Mouse (Mus musculus) small intestine, adult 2 months (tissue): ENCODE data around the gene Atp8a2. TPM values are rescaled to one million over a fixed set of nuclear protein-coding genes. Genes with fewer than 3 reads are reported as not detected.

ENCODE experiments used
- H3K27ac ChIP-seq: fragments of 200-500 bp; 2 replicates; pipeline ENCODE4 v1.5.1; 2012; ENCODE audit warnings: low read depth, low read length, control low read depth, inconsistent platforms; ENCODE audit not compliant: insufficient read depth
- H3K27me3 ChIP-seq: fragments of 200-500 bp; 2 replicates; pipeline ENCODE4 v1.6.1; 2012; ENCODE audit warnings: mild to moderate bottlenecking, moderate library complexity, low read length, inconsistent platforms; ENCODE audit not compliant: control insufficient read depth, insufficient read depth
- H3K36me3 ChIP-seq: fragments of 200-500 bp; 2 replicates; pipeline ENCODE4 v1.6.1; 2012; ENCODE audit warnings: mild to moderate bottlenecking, low read length, control low read depth, inconsistent platforms; ENCODE audit not compliant: control insufficient read depth, insufficient read depth
- H3K4me1 ChIP-seq: fragments of 200-500 bp; 2 replicates; pipeline ENCODE4 v1.6.1; 2012; ENCODE audit warnings: low read length, inconsistent platforms, mixed read lengths; ENCODE audit not compliant: control insufficient read depth, insufficient read depth, insufficient read length
- H3K4me3 ChIP-seq: fragments of 200-500 bp; 2 replicates; pipeline ENCODE4 v1.5.1; 2012; ENCODE audit warnings: low read depth, mild to moderate bottlenecking, control low read depth, inconsistent platforms, low read length, moderate library complexity
- CTCF ChIP-seq: fragments of 200-500 bp; IDR thresholded peaks from 2 replicates; pipeline ENCODE4 v1.5.1; 2012; ENCODE audit warnings: low read depth, mild to moderate bottlenecking, control low read depth, inconsistent platforms, low read length, moderate library complexity, mixed read lengths; ENCODE audit not compliant: insufficient replicate concordance, insufficient read length; ENCODE audit errors: extremely low read depth
- POLR2A ChIP-seq: fragments of 200-500 bp; IDR thresholded peaks from 2 replicates; pipeline ENCODE4 v1.6.1; 2012; ENCODE audit warnings: low read depth, mild to moderate bottlenecking, control low read depth, inconsistent platforms, low read length, moderate library complexity
- WGBS: fragments of 180-500 bp; shearing (Covaris S2); methylation state at CpG from one replicate; pipeline ENCODE4 v1.1.7; 2018; 5-methylcytosine and 5-hydroxymethylcytosine counted together
- polyA plus RNA-seq: library from polyadenylated mRNA; depleted of rRNA; stranded (reverse); fragments of >200 nt; gene quantifications from 2 replicates; pipeline ENCODE4 v1.2.3, GENCODE M21; 2012

Atp8a2 gene
- polyA plus RNA-seq, 1 experiment, result 3.7 TPM

DNA sequence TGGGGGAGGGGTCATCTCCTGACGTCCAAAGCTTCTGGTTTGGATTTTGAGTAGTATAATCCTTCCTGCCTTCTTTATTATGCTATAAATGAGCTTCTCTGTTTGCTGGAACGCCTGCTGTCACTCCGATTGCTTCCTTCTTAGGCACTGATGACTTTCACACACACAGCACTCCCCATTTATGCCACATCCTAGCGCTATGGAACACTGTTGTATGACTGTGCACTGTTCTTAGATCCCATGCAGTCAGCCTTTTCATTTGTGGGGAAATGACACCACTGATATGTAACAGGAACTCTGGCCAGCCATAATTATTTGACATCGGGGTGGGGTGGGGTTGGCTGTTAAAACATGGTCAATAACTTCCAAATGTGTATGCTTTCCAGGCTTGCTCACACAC lies 306.2 kb downstream of the Atp8a2 start:
- no peak overlapping the region for H3K27ac ChIP-seq
- no peaks in the 10 kb centered on the region for H3K27me3 ChIP-seq
- peaks cover 4% of the 10 kb centered on the region; the same call in 1 of the 2 replicates for H3K4me1 ChIP-seq
- no peaks in the 10 kb centered on the region for H3K36me3 ChIP-seq
- H3K4me3 ChIP-seq, result no peak overlapping the region
- TF ChIP-seq CTCF (no peak), POLR2A (no peak)
- 29% methylated on average over 5 of the region's 5 CpGs for WGBS

DNA sequence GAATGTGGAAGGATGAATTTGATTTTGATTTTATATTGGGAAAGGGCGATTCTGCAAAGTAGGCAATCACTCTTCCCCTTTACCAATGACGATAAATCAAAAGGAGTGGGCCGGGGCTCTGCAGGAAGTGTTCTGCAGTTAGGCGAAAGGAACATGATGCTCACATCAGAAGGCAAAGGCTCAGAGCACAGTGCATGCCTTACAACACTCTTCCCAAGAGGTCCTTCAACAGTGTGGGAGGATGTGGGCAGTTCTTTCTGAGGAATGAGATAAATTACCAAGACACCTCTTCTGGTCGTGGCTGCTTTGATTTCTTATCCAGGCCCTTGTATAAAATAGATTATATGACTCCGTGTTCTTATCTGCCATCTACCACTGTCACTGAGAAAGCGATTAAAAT lies 306.9 kb downstream of the Atp8a2 start:
- no peak overlapping the region for H3K27ac ChIP-seq
- no peaks in the 10 kb centered on the region for H3K27me3 ChIP-seq
- WGBS, result 62% methylated on average over 7 of the region's 7 CpGs
- peaks cover 4% of the 10 kb centered on the region; the same call in 1 of the 2 replicates for H3K4me1 ChIP-seq
- H3K4me3 ChIP-seq, result no peak overlapping the region
- TF ChIP-seq POLR2A (no peak), CTCF (no peak)
- no peaks in the 10 kb centered on the region for H3K36me3 ChIP-seq

DNA sequence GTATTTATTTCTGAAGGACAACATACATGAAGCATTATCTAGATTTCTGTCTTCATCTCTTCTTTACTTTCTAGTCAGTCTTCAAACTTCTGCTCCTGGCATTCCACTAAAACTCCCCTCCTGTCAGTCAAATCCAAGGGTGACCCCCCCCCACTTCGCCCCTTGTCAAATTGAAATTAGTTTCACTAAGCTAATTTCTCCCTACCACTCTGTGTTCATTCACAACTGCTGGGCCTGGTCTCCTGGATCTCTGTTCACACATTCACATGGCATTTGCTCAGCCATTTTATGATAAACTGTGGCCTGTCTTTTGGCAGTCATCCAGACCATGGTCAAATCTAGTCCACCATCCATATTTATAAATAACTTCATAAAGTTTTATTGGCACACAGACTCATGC lies 308.5 kb downstream of the Atp8a2 start:
- 91% methylated on average over 1 of the region's 1 CpGs for WGBS
- H3K4me3 ChIP-seq, result no peak overlapping the region
- H3K27me3 ChIP-seq, result no peaks in the 10 kb centered on the region
- no peaks in the 10 kb centered on the region for H3K36me3 ChIP-seq
- H3K27ac ChIP-seq, result no peak overlapping the region
- TF ChIP-seq POLR2A (no peak), CTCF (no peak)
- H3K4me1 ChIP-seq, result peaks cover 4% of the 10 kb centered on the region; the same call in 1 of the 2 replicates

DNA sequence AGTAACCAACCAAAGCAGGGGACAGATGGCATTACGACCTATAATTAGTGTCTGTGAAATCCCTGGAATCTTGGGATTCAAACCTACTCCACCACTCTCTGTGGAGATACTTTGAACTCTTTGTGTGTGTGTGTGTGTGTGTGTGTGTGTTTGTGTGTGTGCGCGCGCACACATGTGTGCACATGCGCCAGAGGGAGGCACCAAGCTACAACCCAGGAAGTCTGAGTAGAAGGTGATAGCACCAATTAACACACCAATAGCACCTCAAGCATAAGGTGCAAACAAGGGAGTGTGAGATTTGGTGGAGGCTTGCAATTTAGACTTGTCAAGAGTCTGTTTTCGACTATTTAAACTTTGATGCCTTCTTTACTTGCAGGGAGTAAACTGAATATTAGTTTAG lies 308.9 kb downstream of the Atp8a2 start:
- H3K4me3 ChIP-seq, result no peak overlapping the region
- no peak for TF ChIP-seq CTCF
- no peak for TF ChIP-seq POLR2A
- 88% methylated on average over 6 of the region's 6 CpGs for WGBS
- peaks cover 4% of the 10 kb centered on the region; the same call in 1 of the 2 replicates for H3K4me1 ChIP-seq
- no peaks in the 10 kb centered on the region for H3K27me3 ChIP-seq
- H3K27ac ChIP-seq, result no peak overlapping the region
- no peaks in the 10 kb centered on the region for H3K36me3 ChIP-seq

DNA sequence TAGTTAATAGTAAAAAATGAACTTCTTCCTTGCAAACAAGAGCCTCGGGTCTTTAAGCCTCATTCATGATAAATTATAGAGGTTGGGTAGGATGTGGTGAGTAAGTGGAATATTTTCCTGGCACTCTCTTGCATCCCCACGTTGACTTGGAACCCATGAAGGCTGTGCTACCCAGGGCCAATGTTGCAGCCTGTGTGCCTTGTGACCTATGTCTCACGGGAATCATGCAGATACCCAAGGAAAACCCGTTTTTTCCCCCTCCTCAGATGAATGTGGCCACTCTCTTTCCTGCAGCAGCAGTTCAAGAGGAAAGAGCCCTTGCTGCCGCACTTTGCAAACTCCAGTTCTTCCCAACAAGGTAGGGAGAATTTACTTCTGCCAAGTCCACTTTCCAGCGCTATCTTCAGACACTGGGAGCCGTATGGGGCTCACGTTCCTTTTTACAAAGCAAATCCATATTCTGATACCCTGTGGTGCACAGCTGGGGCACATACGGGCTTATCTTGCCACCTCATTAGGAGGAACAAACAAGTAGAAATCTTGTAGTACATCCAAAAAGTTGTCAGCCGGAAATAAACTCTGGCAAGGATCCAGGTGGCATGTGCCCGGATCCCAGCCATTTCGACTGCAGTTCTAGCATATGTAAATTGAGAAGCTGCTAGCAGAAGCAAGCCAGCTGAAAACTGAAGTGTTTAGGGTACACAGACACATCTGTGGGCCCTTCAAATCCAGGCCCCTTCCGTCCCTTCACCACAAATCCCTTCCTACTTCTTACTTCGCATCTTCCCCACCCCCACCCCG lies 309.7 kb downstream of the Atp8a2 start:
- 22% methylated on average over 15 of the region's 15 CpGs for WGBS

DNA sequence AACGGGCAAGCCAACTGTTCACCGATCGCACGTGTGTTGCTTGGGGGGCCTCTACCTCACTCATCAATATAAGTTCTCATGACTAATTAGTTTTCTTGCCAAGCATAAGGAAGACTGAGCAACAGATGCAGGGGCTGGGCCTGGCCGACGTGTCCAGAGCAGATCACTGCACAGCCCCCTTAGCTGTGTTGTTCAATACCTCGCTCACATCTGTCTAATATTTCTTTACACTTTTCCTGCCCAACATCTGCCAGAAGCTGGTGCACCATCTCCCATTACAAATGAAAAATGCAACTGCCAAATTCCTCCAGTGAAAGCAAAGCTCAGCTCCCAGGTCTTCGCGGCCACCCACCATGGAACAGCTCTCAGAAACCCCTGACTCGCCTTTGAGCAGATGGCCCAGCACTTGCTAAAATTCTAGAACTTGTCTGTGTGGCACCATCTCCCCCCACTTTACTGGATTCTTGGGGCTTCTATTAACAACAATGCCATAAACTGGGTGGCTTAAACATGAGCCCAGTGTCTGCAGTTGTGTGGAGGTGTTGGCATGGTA lies 313.4 kb downstream of the Atp8a2 start:
- TF ChIP-seq CTCF, result no peak
- no peak for TF ChIP-seq POLR2A
- H3K36me3 ChIP-seq, result no peaks in the 10 kb centered on the region
- H3K4me3 ChIP-seq, result no peak overlapping the region
- peaks cover 4% of the 10 kb centered on the region; the same call in 1 of the 2 replicates for H3K4me1 ChIP-seq
- no peak overlapping the region for H3K27ac ChIP-seq
- H3K27me3 ChIP-seq, result no peaks in the 10 kb centered on the region
- WGBS, result 93% methylated on average over 10 of the region's 10 CpGs

More for the DNA sequence above, 309.7 kb downstream of the Atp8a2 start:
- peaks cover 4% of the 10 kb centered on the region; the same call in 1 of the 2 replicates for H3K4me1 ChIP-seq
- H3K27me3 ChIP-seq, result no peaks in the 10 kb centered on the region
- TF ChIP-seq POLR2A (no peak), CTCF (no peak)
- H3K27ac ChIP-seq, result no peak overlapping the region
- no peaks in the 10 kb centered on the region for H3K36me3 ChIP-seq
- H3K4me3 ChIP-seq, result no peak overlapping the region

DNA sequence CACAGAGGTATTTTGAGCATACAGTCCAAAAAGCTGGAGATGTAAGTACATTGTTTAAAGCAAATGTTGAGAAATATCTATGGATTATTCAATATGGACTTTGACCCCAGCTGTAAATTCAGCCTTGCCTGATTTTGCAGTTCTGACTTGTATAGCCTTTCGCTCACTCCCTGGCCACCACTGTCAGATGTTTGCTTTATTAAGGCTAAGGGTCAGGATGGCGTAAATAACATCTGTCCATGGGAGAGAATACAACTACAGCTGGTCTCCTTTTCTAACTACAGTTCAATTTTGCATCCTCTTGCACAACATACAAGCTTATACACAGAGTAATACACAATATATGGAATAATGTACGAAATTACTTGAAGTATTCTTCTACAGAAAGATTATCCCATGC lies 316.1 kb downstream of the Atp8a2 start:
- WGBS, result 52% methylated on average over 3 of the region's 3 CpGs
- no peaks in the 10 kb centered on the region for H3K36me3 ChIP-seq
- no peak overlapping the region for H3K4me3 ChIP-seq
- H3K27me3 ChIP-seq, result no peaks in the 10 kb centered on the region
- TF ChIP-seq POLR2A (no peak), CTCF (no peak)
- no peaks in the 10 kb centered on the region for H3K4me1 ChIP-seq
- H3K27ac ChIP-seq, result no peak overlapping the region

DNA sequence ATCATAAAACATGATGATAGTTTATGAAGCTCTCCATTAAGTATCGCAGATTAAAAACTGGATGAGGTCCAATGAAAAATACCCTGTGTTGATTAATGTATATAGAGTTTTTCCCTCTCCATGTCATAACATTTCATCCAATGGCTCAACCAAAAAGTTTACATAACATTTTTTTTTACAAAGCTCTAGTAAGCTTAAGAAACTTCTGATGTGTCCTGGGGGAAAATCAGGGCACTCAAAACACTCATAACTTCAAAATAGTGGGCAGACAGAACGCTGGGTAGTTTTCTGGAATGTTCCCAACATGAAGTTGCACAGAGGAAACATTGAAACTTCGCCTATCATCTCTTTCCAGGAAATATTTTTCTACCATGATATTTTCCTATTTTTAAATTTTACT lies 318.7 kb downstream of the Atp8a2 start:
- 76% methylated on average over 3 of the region's 3 CpGs for WGBS
- no peaks in the 10 kb centered on the region for H3K4me1 ChIP-seq
- no peaks in the 10 kb centered on the region for H3K27me3 ChIP-seq
- no peak overlapping the region for H3K27ac ChIP-seq
- no peak overlapping the region for H3K4me3 ChIP-seq
- H3K36me3 ChIP-seq, result no peaks in the 10 kb centered on the region
- no peak for TF ChIP-seq CTCF
- no peak for TF ChIP-seq POLR2A
